Mouse (Mus musculus) heart, embryonic 12.5 days (tissue): Measurements from ENCODE around the gene Mink1. TPM values are rescaled to one million over a fixed set of nuclear protein-coding genes. Genes with fewer than 3 reads are reported as not detected.

Experiments used
- ATAC-seq: fragments of 200-750 bp; cut with Nextera tagmentation; 2 replicates; pipeline ENCODE4 v1.8.0; 2017; ENCODE audit warnings: moderate TSS enrichment, moderate library complexity; ENCODE audit not compliant: insufficient number of reproducible peaks, low FRiP score
- H3K27ac ChIP-seq: fragments of 300-500 bp; sonication (generic); 2 replicates; pipeline ENCODE4 v1.5.1; 2016; ENCODE audit warnings: mild to moderate bottlenecking, moderate library complexity; ENCODE audit not compliant: poor library complexity, severe bottlenecking
- H3K27me3 ChIP-seq: fragments of 300-500 bp; sonication (generic); replicated peaks from 2 replicates; pipeline ENCODE4 v1.6.1; 2016; ENCODE audit warnings: mild to moderate bottlenecking, moderate library complexity
- H3K36me3 ChIP-seq: fragments of 300-500 bp; sonication (generic); 2 replicates; pipeline ENCODE4 v1.6.1; 2016; ENCODE audit warnings: mild to moderate bottlenecking, moderate library complexity
- H3K4me1 ChIP-seq: fragments of 300-500 bp; sonication (generic); replicated peaks from 2 replicates; pipeline ENCODE4 v1.6.1; 2016; ENCODE audit warnings: mild to moderate bottlenecking
- H3K4me2 ChIP-seq: fragments of 300-500 bp; sonication (generic); 2 replicates; pipeline ENCODE4 v1.6.1; 2016; ENCODE audit warnings: mild to moderate bottlenecking, moderate library complexity
- H3K4me3 ChIP-seq: fragments of 300-500 bp; sonication (generic); 2 replicates; pipeline ENCODE4 v1.5.1; 2016; ENCODE audit warnings: mild to moderate bottlenecking
- H3K9ac ChIP-seq: fragments of 300-500 bp; sonication (generic); 2 replicates; pipeline ENCODE4 v1.6.1; 2016; ENCODE audit warnings: mild to moderate bottlenecking, moderate library complexity
- H3K9me3 ChIP-seq: fragments of 300-500 bp; sonication (generic); replicated peaks from 2 replicates; pipeline ENCODE4 v1.6.1; 2016; ENCODE audit warnings: mild to moderate bottlenecking, moderate library complexity
- WGBS: fragments of 180-500 bp; shearing (Covaris S2); methylation state at CpG from one replicate; pipeline ENCODE4 v1.1.7; 2016; 5-methylcytosine and 5-hydroxymethylcytosine counted together
- polyA plus RNA-seq: library from polyadenylated mRNA; unstranded; fragments of >200 nt; fragmentation: Nextera tagmentation; extraction: Ambion mirVana; gene quantifications from 2 replicates; pipeline ENCODE4 v1.2.1, GENCODE M21; 2016

Mink1 gene
- polyA plus RNA-seq, 1 experiment from 2014 or later, result 13.7 TPM

- no peaks in the 10 kb centered on the region for H3K27me3 ChIP-seq
- no peaks in the 10 kb centered on the region for H3K9me3 ChIP-seq
- no peak for ATAC-seq
- H3K27ac ChIP-seq, result no peak overlapping the region
- no peak overlapping the region for H3K4me2 ChIP-seq
- no peak overlapping the region for H3K4me3 ChIP-seq
- peaks cover 79% of the 10 kb centered on the region for H3K36me3 ChIP-seq
- 81% methylated on average over 8 of the region's 8 CpGs for WGBS
- peaks cover 36% of the 10 kb centered on the region for H3K4me1 ChIP-seq
- H3K9ac ChIP-seq, result no peak overlapping the region
Measured at GRCm38 (mm10) chr11:70663101-70663500, 100.4 kb downstream of the Mink1 start.

- Histone ChIP-seq H3K4me3 (no peak overlapping the region), H3K9ac (no peak overlapping the region), H3K9me3 (no peaks in the 10 kb centered on the region), H3K4me2 (no peak overlapping the region), H3K4me1 (peaks cover 27% of the 10 kb centered on the region), H3K36me3 (peaks cover 78% of the 10 kb centered on the region), H3K27me3 (no peaks in the 10 kb centered on the region), H3K27ac (0 out of 2 replicates have a peak overlapping the region, but pooled peaks have one; percentile 14)
- ATAC-seq, result no peak
- WGBS, result 87% methylated on average over 6 of the region's 6 CpGs
Measured at GRCm38 (mm10) chr11:70663957-70664356, 101.3 kb downstream of the Mink1 start.

Other genes starting within 250 kb of the Mink1 start
- gene Alox12e, start 240.3 kb upstream of the Mink1 start, polyA plus RNA-seq, result not detected in 2 replicates
- 0.06 TPM in 1 of 2 replicates, not detected in the other for gene Alox15, start 210.8 kb upstream of the Mink1 start, polyA plus RNA-seq
- 28.4 and 29.3 TPM in 2 replicates for gene Pelp1, start 152.8 kb upstream of the Mink1 start, polyA plus RNA-seq
- 13.5 TPM in 2 replicates for gene Arrb2, start 130.2 kb upstream of the Mink1 start, polyA plus RNA-seq
- gene Med11, start 111.0 kb upstream of the Mink1 start, polyA plus RNA-seq, result 22.6 and 24.0 TPM in 2 replicates
- gene Zmynd15, start 103.4 kb upstream of the Mink1 start, polyA plus RNA-seq, result 1.9 and 2.9 TPM in 2 replicates
- gene Cxcl16, start 102.9 kb upstream of the Mink1 start, polyA plus RNA-seq, result 6.1 and 8.6 TPM in 2 replicates
- 9.7 and 11.3 TPM in 2 replicates for gene Tm4sf5, start 57.6 kb upstream of the Mink1 start, polyA plus RNA-seq
- 0.30 and 0.54 TPM in 2 replicates for gene Vmo1, start 48.3 kb upstream of the Mink1 start, polyA plus RNA-seq
- 0.23 and 0.65 TPM in 2 replicates for gene Gltpd2, start 43.7 kb upstream of the Mink1 start, polyA plus RNA-seq
- gene Psmb6, start 37.5 kb upstream of the Mink1 start, polyA plus RNA-seq, result 575 and 577 TPM in 2 replicates
- gene Gm40193, start 29.9 kb upstream of the Mink1 start, polyA plus RNA-seq, result not detected in 2 replicates
- gene Pld2, start 22.8 kb upstream of the Mink1 start, polyA plus RNA-seq, result 12.6 TPM in 2 replicates
- not detected in 2 replicates for gene 4930544D05Rik, start 53.0 kb downstream of the Mink1 start, polyA plus RNA-seq
- 0.37 TPM in 1 of 2 replicates, not detected in the other for gene Chrne, start 56.3 kb downstream of the Mink1 start, polyA plus RNA-seq
- gene Gp1ba, start 76.2 kb downstream of the Mink1 start, polyA plus RNA-seq, result 1.4 and 2.2 TPM in 2 replicates
- gene Rnf167, start 84.4 kb downstream of the Mink1 start, polyA plus RNA-seq, result 67.4 and 70.1 TPM in 2 replicates
- gene Slc25a11, start 84.6 kb downstream of the Mink1 start, polyA plus RNA-seq, result 227 and 229 TPM in 2 replicates
- gene Pfn1, start 91.8 kb downstream of the Mink1 start, polyA plus RNA-seq, result 1,661 and 1,678 TPM in 2 replicates
- 238 and 239 TPM in 2 replicates for gene Eno3, start 94.3 kb downstream of the Mink1 start, polyA plus RNA-seq
- gene Spag7, start 106.5 kb downstream of the Mink1 start, polyA plus RNA-seq, result 164 and 170 TPM in 2 replicates
- gene Camta2, start 125.2 kb downstream of the Mink1 start, polyA plus RNA-seq, result 10.9 and 16.5 TPM in 2 replicates
- gene Inca1, start 137.3 kb downstream of the Mink1 start, polyA plus RNA-seq, result 1.7 and 1.8 TPM in 2 replicates
- 3.9 and 4.5 TPM in 2 replicates for gene Kif1c, start 137.7 kb downstream of the Mink1 start, polyA plus RNA-seq
- 7.3 and 8.3 TPM in 2 replicates for gene Zfp3, start 201.3 kb downstream of the Mink1 start, polyA plus RNA-seq
- gene Scimp, start 249.7 kb downstream of the Mink1 start, polyA plus RNA-seq, result not detected in 2 replicates